Mouse (Mus musculus): Measurements from ENCODE around the gene Rbm42. TPM values are rescaled to one million over a fixed set of nuclear protein-coding genes. Genes with fewer than 3 reads are reported as not detected.

Rbm42 gene
- polyA plus RNA-seq, 1 experiment from 2014 or later = 79.5 TPM

GRCm38 (mm10) chr7:30639083-30639482, 11.0 kb downstream of the Rbm42 start:
- peaks cover 45% of the 10 kb centered on the region for H3K36me3 ChIP-seq
- no peaks in the 10 kb centered on the region for H3K9me3 ChIP-seq
- H3K4me2 ChIP-seq = no peak overlapping the region
- peaks cover 32% of the 10 kb centered on the region for H3K4me1 ChIP-seq
- H3K27me3 ChIP-seq (replicated peaks) = peaks cover 27% of the 10 kb centered on the region
- 10% methylated on average over 4 of the region's 4 CpGs for WGBS
- no peak overlapping the region for H3K4me3 ChIP-seq
- ATAC-seq (ENCODE audit: extremely low read depth, insufficient number of reproducible peaks, low FRiP score, low TSS enrichment) = no peak
- 0 out of 2 replicates have a peak overlapping the region, but pooled peaks have one; percentile 21 for H3K9ac ChIP-seq
- 0 out of 2 replicates have a peak overlapping the region, but pooled peaks have one; percentile 45 for H3K27ac ChIP-seq (replicated peaks)

GRCm38 (mm10) chr7:30636395-30636794, 13.7 kb downstream of the Rbm42 start:
- Histone ChIP-seq H3K4me3 (no peak overlapping the region), H3K4me2 (peak overlapping the region; percentile 27; the same call in 1 of the 2 replicates)
- WGBS = 15% methylated on average over 11 of the region's 11 CpGs

GRCm38 (mm10) chr7:30635752-30636151, 14.4 kb downstream of the Rbm42 start, which contains the start of gene Etv2:
Etv2 (minus strand) TSS chr7:30635852.
- ATAC-seq (ENCODE audit: extremely low read depth, insufficient number of reproducible peaks, low FRiP score, low TSS enrichment) = no peak
- no peaks in the 10 kb centered on the region for H3K9me3 ChIP-seq
- peak within 1 kb of the TSS; percentile 61 for H3K9ac ChIP-seq
- peaks cover 59% of the 10 kb centered on the region for H3K27me3 ChIP-seq (replicated peaks)
- H3K36me3 ChIP-seq = peaks cover 11% of the 10 kb centered on the region
- peak within 1 kb of the TSS; percentile 39 for H3K4me3 ChIP-seq
- 7% methylated on average over 5 of the region's 5 CpGs for WGBS
- no peak within 1 kb of the TSS for H3K27ac ChIP-seq (replicated peaks)
- H3K4me1 ChIP-seq = peaks cover 32% of the 10 kb centered on the region
- peak within 1 kb of the TSS; percentile 60 for H3K4me2 ChIP-seq

More at GRCm38 (mm10) chr7:30636395-30636794, 13.7 kb downstream of the Rbm42 start:
- Histone ChIP-seq H3K36me3 (peaks cover 18% of the 10 kb centered on the region), H3K9me3 (no peaks in the 10 kb centered on the region), H3K27me3 (replicated peaks) (peaks cover 52% of the 10 kb centered on the region), H3K9ac (no peak overlapping the region), H3K27ac (replicated peaks) (no peak overlapping the region), H3K4me1 (peaks cover 32% of the 10 kb centered on the region)
- ATAC-seq (ENCODE audit: extremely low read depth, insufficient number of reproducible peaks, low FRiP score, low TSS enrichment) = no peak

GRCm38 (mm10) chr7:30634621-30635020, 15.5 kb downstream of the Rbm42 start:
- Histone ChIP-seq H3K4me2 (peak overlapping the region; percentile 60), H3K27me3 (replicated peaks) (peaks cover 70% of the 10 kb centered on the region), H3K4me1 (peaks cover 28% of the 10 kb centered on the region), H3K4me3 (peak overlapping the region; percentile 39), H3K9ac (peak overlapping the region; percentile 61), H3K27ac (replicated peaks) (no peak overlapping the region), H3K9me3 (no peaks in the 10 kb centered on the region), H3K36me3 (no peaks in the 10 kb centered on the region)
- no peak for ATAC-seq (ENCODE audit: extremely low read depth, insufficient number of reproducible peaks, low FRiP score, low TSS enrichment)
- 1% methylated on average over 20 of the region's 20 CpGs for WGBS

GRCm38 (mm10) chr7:30633762-30634412, 16.2 kb downstream of the Rbm42 start:
- H3K27me3 ChIP-seq (replicated peaks) = peaks cover 77% of the 10 kb centered on the region
- no peak overlapping the region for H3K27ac ChIP-seq (replicated peaks)
- H3K9ac ChIP-seq = peak overlapping the region; percentile 61; the same call in 1 of the 2 replicates
- no peaks in the 10 kb centered on the region for H3K9me3 ChIP-seq
- 0 out of 2 replicates have a peak overlapping the region, but pooled peaks have one; percentile 39 for H3K4me3 ChIP-seq
- peaks cover 21% of the 10 kb centered on the region for H3K4me1 ChIP-seq
- ATAC-seq (ENCODE audit: extremely low read depth, insufficient number of reproducible peaks, low FRiP score, low TSS enrichment) = no peak
- H3K36me3 ChIP-seq = no peaks in the 10 kb centered on the region
- WGBS = 11% methylated on average over 27 of the region's 27 CpGs
- peak overlapping the region; percentile 60 for H3K4me2 ChIP-seq

GRCm38 (mm10) chr7:30629013-30629412, 21.1 kb downstream of the Rbm42 start:
- ATAC-seq (ENCODE audit: extremely low read depth, insufficient number of reproducible peaks, low FRiP score, low TSS enrichment) = no peak
- Histone ChIP-seq H3K4me1 (peaks cover 12% of the 10 kb centered on the region), H3K27ac (replicated peaks) (no peak overlapping the region), H3K4me3 (no peak overlapping the region), H3K36me3 (peaks cover 8% of the 10 kb centered on the region), H3K4me2 (no peak overlapping the region), H3K9ac (no peak overlapping the region), H3K9me3 (no peaks in the 10 kb centered on the region), H3K27me3 (replicated peaks) (peaks cover 54% of the 10 kb centered on the region)

- WGBS = 79% methylated on average over 5 of the region's 5 CpGs
- no peak for ATAC-seq (ENCODE audit: extremely low read depth, insufficient number of reproducible peaks, low FRiP score, low TSS enrichment)
- no peak overlapping the region for H3K4me3 ChIP-seq
These were observed 23.5 kb downstream of the Rbm42 start for GRCm38 (mm10) chr7:30626647-30627046.

GRCm38 (mm10) chr7:30625530-30626384, 24.4 kb downstream of the Rbm42 start, which contains the start of gene Cox6b1:
Cox6b1 (minus strand) TSS chr7:30626151.
- ATAC-seq (ENCODE audit: extremely low read depth, insufficient number of reproducible peaks, low FRiP score, low TSS enrichment) = peak; percentile 78; the same call in 1 of the 2 replicates
- Histone ChIP-seq H3K9me3 (no peaks in the 10 kb centered on the region), H3K4me3 (peak within 1 kb of the TSS; percentile 93), H3K27ac (replicated peaks) (peak within 1 kb of the TSS; percentile 76), H3K4me1 (peaks cover 22% of the 10 kb centered on the region), H3K27me3 (replicated peaks) (peaks cover 22% of the 10 kb centered on the region), H3K36me3 (peaks cover 39% of the 10 kb centered on the region), H3K9ac (peak within 1 kb of the TSS; percentile 96), H3K4me2 (peak within 1 kb of the TSS; percentile 93)
- 1% methylated on average over 44 of the region's 44 CpGs for WGBS

More at GRCm38 (mm10) chr7:30626647-30627046, 23.5 kb downstream of the Rbm42 start:
- Histone ChIP-seq H3K9me3 (no peaks in the 10 kb centered on the region), H3K4me1 (peaks cover 22% of the 10 kb centered on the region), H3K9ac (no peak overlapping the region), H3K4me2 (peak overlapping the region; percentile 93), H3K27ac (replicated peaks) (no peak overlapping the region), H3K36me3 (peaks cover 31% of the 10 kb centered on the region), H3K27me3 (replicated peaks) (peaks cover 31% of the 10 kb centered on the region)

GRCm38 (mm10) chr7:30619202-30619601, 30.9 kb downstream of the Rbm42 start:
- Histone ChIP-seq H3K36me3 (peaks cover 90% of the 10 kb centered on the region), H3K27me3 (replicated peaks) (no peaks in the 10 kb centered on the region), H3K9me3 (no peaks in the 10 kb centered on the region), H3K4me2 (no peak overlapping the region), H3K27ac (replicated peaks) (no peak overlapping the region), H3K9ac (no peak overlapping the region), H3K4me3 (no peak overlapping the region), H3K4me1 (peaks cover 10% of the 10 kb centered on the region)
- no peak for ATAC-seq (ENCODE audit: extremely low read depth, insufficient number of reproducible peaks, low FRiP score, low TSS enrichment)
- WGBS = 87% methylated on average over 3 of the region's 3 CpGs

- Histone ChIP-seq H3K4me3 (no peak overlapping the region), H3K9ac (no peak overlapping the region), H3K4me2 (no peak overlapping the region), H3K27ac (replicated peaks) (no peak overlapping the region), H3K9me3 (no peaks in the 10 kb centered on the region), H3K36me3 (peaks cover 85% of the 10 kb centered on the region), H3K4me1 (peaks cover 10% of the 10 kb centered on the region), H3K27me3 (replicated peaks) (no peaks in the 10 kb centered on the region)
- ATAC-seq (ENCODE audit: extremely low read depth, insufficient number of reproducible peaks, low FRiP score, low TSS enrichment) = no peak
- WGBS = 94% methylated on average over 9 of the region's 9 CpGs
These were observed 31.5 kb downstream of the Rbm42 start for GRCm38 (mm10) chr7:30618658-30619057.

- H3K9ac ChIP-seq = no peak overlapping the region
- no peak overlapping the region for H3K4me2 ChIP-seq
- ATAC-seq (ENCODE audit: extremely low read depth, insufficient number of reproducible peaks, low FRiP score, low TSS enrichment) = 0 out of 2 replicates have a peak, but pooled peaks have one; percentile 34
- WGBS = 49% methylated on average over 5 of the region's 5 CpGs
- no peak overlapping the region for H3K4me3 ChIP-seq
- peaks cover 52% of the 10 kb centered on the region for H3K36me3 ChIP-seq
- no peaks in the 10 kb centered on the region for H3K9me3 ChIP-seq
- H3K27me3 ChIP-seq (replicated peaks) = no peaks in the 10 kb centered on the region
- no peak overlapping the region for H3K27ac ChIP-seq (replicated peaks)
- H3K4me1 ChIP-seq = peaks cover 4% of the 10 kb centered on the region
These were observed 34.9 kb downstream of the Rbm42 start for GRCm38 (mm10) chr7:30615049-30615760.
